In genomic region chr7:118975837-118976236, GRCm38 (mm10) we compare ENCODE assay signal across 11 mouse cellular contexts. TPM values are rescaled to one million over a fixed set of nuclear protein-coding genes. Genes with fewer than 3 reads are reported as not detected.
DNase-seq lines count a peak whose midpoint lies in the region; ATAC-seq and TF ChIP-seq lines count a peak whose summit lies in the region.
"Had no signal": no experiment of that assay in that cellular context is flagged by ENCODE, and none has a peak within 500 bp of the region (broad histone marks: within the 10 kb centered on the region; RNA-seq: fewer than 3 reads in every experiment).

No protein-coding gene starts in this region.

- H3K4me2 ChIP-seq in hindbrain, embryonic 11.5 days (replicated peaks; ENCODE audit: low read depth, low read length): no peak overlapping the region; the same call in 1 of the 2 replicates
- peak overlapping the region; percentile 45 for H3K4me2 ChIP-seq in forebrain, postnatal 0 days (ENCODE audit: low read depth)
- H3K4me2 ChIP-seq in limb, embryonic 12.5 days: 0 out of 2 replicates have a peak overlapping the region, but pooled peaks have one; percentile 24
- H3K4me2 ChIP-seq: lung, embryonic 15.5 days had no signal

- DNase-seq in hindbrain, embryonic 10.5 days (ENCODE audit: low spot score): no peak
- DNase-seq in hindbrain, embryonic 11.5 days (ENCODE audit: low spot score): no peak
- DNase-seq in forebrain, postnatal 0 days: no peak
- DNase-seq in spleen, postnatal 10 days (ENCODE audit: low spot score in 2 of 2): no peak
- DNase-seq in ovary, adult 18-20 months (ENCODE audit: low spot score): no peak
- DNase-seq in urinary bladder, postnatal 25 days (ENCODE audit: low spot score): no peak

- ATAC-seq in hindbrain, embryonic 11.5 days (ENCODE audit: low FRiP score): no peak
- ATAC-seq in forebrain, postnatal 0 days: peak; percentile 1; the same call in 1 of the 2 replicates
- ATAC-seq in limb, embryonic 12.5 days (ENCODE audit: insufficient number of reproducible peaks, insufficient read depth, low FRiP score, low TSS enrichment, low read depth): no peak

- 85% methylated on average over 3 of the region's 3 CpGs for WGBS in hindbrain, embryonic 10.5 days
- WGBS in hindbrain, embryonic 11.5 days: 89% methylated on average over 3 of the region's 3 CpGs
- 74% methylated on average over 3 of the region's 3 CpGs for WGBS in forebrain, postnatal 0 days
- WGBS in limb, embryonic 12.5 days: 77% methylated on average over 3 of the region's 3 CpGs

- no peak overlapping the region for H3K4me3 ChIP-seq in hindbrain, embryonic 10.5 days
- H3K4me3 ChIP-seq in hindbrain, embryonic 11.5 days (ENCODE audit: low read depth, low read length): no peak overlapping the region
- H3K4me3 ChIP-seq in cortical plate, adult 2 months (ENCODE audit: insufficient read depth, low read length): no peak overlapping the region
- H3K4me3 ChIP-seq in forebrain, postnatal 0 days (ENCODE audit: low read depth, low read length): 0 out of 2 replicates have a peak overlapping the region, but pooled peaks have one; percentile 21
- H3K4me3 ChIP-seq in limb, embryonic 12.5 days (replicated peaks): no peak overlapping the region
- H3K4me3 ChIP-seq: erythroblast, embryonic 14.5 days; lung, embryonic 15.5 days had no signal

- H3K9ac ChIP-seq in hindbrain, embryonic 11.5 days (ENCODE audit: low read depth, low read length): no peak overlapping the region
- peak overlapping the region; percentile 32 for H3K9ac ChIP-seq in forebrain, postnatal 0 days
- H3K9ac ChIP-seq in limb, embryonic 12.5 days (replicated peaks): no peak overlapping the region
- H3K9ac ChIP-seq: lung, embryonic 15.5 days had no signal

- peak overlapping the region; percentile 77 for H3K27ac ChIP-seq in hindbrain, embryonic 10.5 days
- no peak overlapping the region for H3K27ac ChIP-seq in hindbrain, embryonic 11.5 days (ENCODE audit: low read depth, low read length)
- H3K27ac ChIP-seq in cortical plate, adult 2 months (ENCODE audit: insufficient read depth, low read length): peak overlapping the region; percentile 52
- peak overlapping the region; percentile 71 for H3K27ac ChIP-seq in forebrain, postnatal 0 days (ENCODE audit: low read depth, low read length)
- H3K27ac ChIP-seq in limb, embryonic 12.5 days: no peak overlapping the region
- H3K27ac ChIP-seq: stomach, postnatal 0 days had no signal

- H3K36me3 ChIP-seq in hindbrain, embryonic 10.5 days: peaks cover 100% of the 10 kb centered on the region
- H3K36me3 ChIP-seq in hindbrain, embryonic 11.5 days (ENCODE audit: control insufficient read depth, insufficient read depth, low read length): peaks cover 7% of the 10 kb centered on the region; the same call in 1 of the 2 replicates
- H3K36me3 ChIP-seq in forebrain, postnatal 0 days (ENCODE audit: insufficient read depth): no peaks in the 10 kb centered on the region; the same call in 1 of the 2 replicates
- peaks cover 57% of the 10 kb centered on the region for H3K36me3 ChIP-seq in limb, embryonic 12.5 days

- peaks cover 83% of the 10 kb centered on the region for H3K4me1 ChIP-seq in hindbrain, embryonic 10.5 days (replicated peaks)
- peaks cover 5% of the 10 kb centered on the region; the same call in 1 of the 2 replicates for H3K4me1 ChIP-seq in hindbrain, embryonic 11.5 days (replicated peaks; ENCODE audit: control insufficient read depth, insufficient read depth, low read length)
- H3K4me1 ChIP-seq in cortical plate, adult 2 months (ENCODE audit: control insufficient read depth, insufficient read depth, low read length): no peaks in the 10 kb centered on the region; the same call in 1 of the 2 replicates
- H3K4me1 ChIP-seq in forebrain, postnatal 0 days (ENCODE audit: insufficient read depth): peaks cover 7% of the 10 kb centered on the region; the same call in 1 of the 2 replicates
- H3K4me1 ChIP-seq in limb, embryonic 12.5 days (replicated peaks): 0 out of 2 replicates have a peak, but pooled peaks cover 2% of the 10 kb centered on the region

- TF ChIP-seq CTCF in cortical plate, adult 2 months (IDR thresholded peaks at IDR 0.05; ENCODE audit: extremely low read depth, insufficient read depth, low read length): no peak
- no peak for TF ChIP-seq CTCF in forebrain, postnatal 0 days (IDR thresholded peaks at IDR 0.05; ENCODE audit: low read depth)

- no peaks in the 10 kb centered on the region for H3K9me3 ChIP-seq in hindbrain, embryonic 10.5 days
- no peaks in the 10 kb centered on the region for H3K9me3 ChIP-seq in hindbrain, embryonic 11.5 days (ENCODE audit: control insufficient read depth, low read length)
- no peaks in the 10 kb centered on the region for H3K9me3 ChIP-seq in forebrain, postnatal 0 days (ENCODE audit: low read length)
- H3K9me3 ChIP-seq in limb, embryonic 12.5 days: no peaks in the 10 kb centered on the region
- H3K9me3 ChIP-seq: lung, embryonic 15.5 days had no signal

- no peak for TF ChIP-seq POLR2A in cortical plate, adult 2 months (IDR thresholded peaks at IDR 0.05; ENCODE audit: extremely low read depth, insufficient read depth, low read length)

- no peaks in the 10 kb centered on the region for H3K27me3 ChIP-seq in hindbrain, embryonic 10.5 days (ENCODE audit: insufficient read depth, poor library complexity, severe bottlenecking)
- no peaks in the 10 kb centered on the region for H3K27me3 ChIP-seq in hindbrain, embryonic 11.5 days (ENCODE audit: control insufficient read depth, insufficient read depth, low read length)
- no peaks in the 10 kb centered on the region for H3K27me3 ChIP-seq in forebrain, postnatal 0 days (ENCODE audit: insufficient read depth, low read length)
- no peaks in the 10 kb centered on the region for H3K27me3 ChIP-seq in limb, embryonic 12.5 days
- H3K27me3 ChIP-seq: lung, embryonic 15.5 days had no signal

RNA-seq across cellular contexts. Expression of gene Gprc5b, which starts 19.2 kb away (rescaled TPM):
- 17.5 and 25.4 TPM in 2 replicates for polyA plus RNA-seq in hindbrain, embryonic 10.5 days (2016; fragmentation: Nextera tagmentation; extraction: Ambion mirVana)
- polyA plus RNA-seq in hindbrain, embryonic 11.5 days (2014; fragmentation: Nextera tagmentation; extraction: Ambion mirVana): 27.2 and 30.3 TPM in 2 replicates
- 126 and 141 TPM in 2 replicates for polyA plus RNA-seq in cortical plate, adult 2 months (2012; rRNA removed)
- total RNA-seq in forebrain, postnatal 0 days (2014; rRNA removed): 18.7 and 34.0 TPM in 2 replicates
- polyA plus RNA-seq in forebrain, postnatal 0 days (2015; fragmentation: Nextera tagmentation; extraction: Ambion mirVana): 6.7 and 6.9 TPM in 2 replicates
- polyA plus RNA-seq in limb, embryonic 12.5 days (2016; fragmentation: Nextera tagmentation; extraction: Ambion mirVana): 7.5 and 8.1 TPM in 2 replicates

Comparison
In these comparisons a context has a peak if more than half of its experiments do, and no peak if none do; other contexts are left out.
1. H3K27ac ChIP-seq: peak in hindbrain, embryonic 10.5 days (single experiment), cortical plate, adult 2 months (single experiment) and forebrain, postnatal 0 days (single experiment); none in hindbrain, embryonic 11.5 days (single experiment) and limb, embryonic 12.5 days (single experiment).